Comparison of ENCODE assay signal across 8 mouse cellular contexts in the genomic region with DNA sequence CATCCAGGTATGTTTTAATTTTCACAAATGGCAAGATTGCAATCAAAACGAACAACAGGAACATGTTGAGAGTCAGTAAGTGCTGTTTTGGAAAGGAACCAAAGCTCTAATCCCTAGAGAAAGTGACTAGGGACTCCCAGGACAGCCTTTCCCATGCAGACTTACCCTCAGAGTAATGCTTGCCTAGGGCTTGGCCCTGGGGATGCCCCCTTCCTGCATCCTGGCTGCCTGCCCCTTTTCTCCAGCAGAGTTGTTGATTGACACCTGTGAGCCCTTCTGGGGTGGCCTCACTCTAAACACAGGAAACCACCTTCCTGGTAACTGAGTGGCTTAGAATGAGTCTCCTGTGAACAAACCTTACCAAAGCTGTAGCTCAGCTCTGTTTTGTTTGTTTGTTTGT. TPM values are rescaled to one million over a fixed set of nuclear protein-coding genes. Genes with fewer than 3 reads are reported as not detected.
DNase-seq lines count a peak whose midpoint lies in the region; ATAC-seq lines count a peak whose summit lies in the region.
"Had no signal": no experiment of that assay in that cellular context is flagged by ENCODE, and none has a peak within 500 bp of the region (broad histone marks: within the 10 kb centered on the region; RNA-seq: fewer than 3 reads in every experiment).

No protein-coding gene starts in this region.

- no peak overlapping the region for H3K4me3 ChIP-seq in heart, embryonic 14.5 days (ENCODE audit: control insufficient read depth in 1 of 2, insufficient read depth in 1 of 2, low read depth in 1 of 2, low read length in 2 of 2)
- H3K4me3 ChIP-seq in stomach, embryonic 14.5 days (ENCODE audit: low read depth, low read length): no peak overlapping the region

- peaks cover 9 to 46% of the 10 kb centered on the region in 2 experiments for H3K4me1 ChIP-seq in heart, embryonic 14.5 days (ENCODE audit: control insufficient read depth in 2 of 2, insufficient read depth in 2 of 2, low read length in 2 of 2)
- H3K4me1 ChIP-seq in stomach, embryonic 14.5 days (ENCODE audit: control insufficient read depth, insufficient read depth, low read length): peaks cover 30% of the 10 kb centered on the region

- no peak for ATAC-seq in heart, embryonic 14.5 days (ENCODE audit: insufficient number of reproducible peaks, insufficient read depth, low FRiP score, low read depth)
- no peak for ATAC-seq in stomach, embryonic 14.5 days (ENCODE audit: insufficient number of reproducible peaks, insufficient read depth, low FRiP score, low read depth)

- WGBS in heart, embryonic 14.5 days: 18% methylated on average over 1 of the region's 1 CpGs
- 47% methylated on average over 1 of the region's 1 CpGs for WGBS in stomach, embryonic 14.5 days

- no peaks in the 10 kb centered on the region for H3K9me3 ChIP-seq in heart, embryonic 14.5 days (ENCODE audit: control insufficient read depth, low read length)
- H3K9me3 ChIP-seq in stomach, embryonic 14.5 days (ENCODE audit: control insufficient read depth, low read depth, low read length): no peaks in the 10 kb centered on the region

- intact Hi-C loops in left cerebral cortex, postnatal 4 days (cut with DNase I): no loop called here

- peak; percentile 38 for DNase-seq in kidney, postnatal 14 days
- no peak for DNase-seq in kidney, adult 11 months
- DNase-seq in T-cell, adult 2 months (ENCODE audit: low spot score): peak; percentile 74
- no peak for DNase-seq in adrenal gland, adult 8-10 months
- DNase-seq in left cerebral cortex, postnatal 4 days: no peak
- DNase-seq: gastrocnemius, postnatal 36 days had no signal

- peak overlapping the region; percentile 14 to 86; a peak in 3 of 4 replicates for H3K27ac ChIP-seq in heart, embryonic 14.5 days (replicated peaks in 1 of 2; ENCODE audit: control insufficient read depth in 1 of 2, insufficient read depth in 1 of 2, low read depth in 2 of 2, low read length in 2 of 2)
- H3K27ac ChIP-seq in stomach, embryonic 14.5 days (ENCODE audit: low read length): peak overlapping the region; percentile 91

- no peaks in the 10 kb centered on the region for H3K36me3 ChIP-seq in heart, embryonic 14.5 days (ENCODE audit: control insufficient read depth, insufficient read depth, low read length)
- H3K36me3 ChIP-seq in stomach, embryonic 14.5 days (ENCODE audit: control insufficient read depth, insufficient read depth, low read length): no peaks in the 10 kb centered on the region

- H3K9ac ChIP-seq in heart, embryonic 14.5 days (ENCODE audit: low read length): no peak overlapping the region
- no peak overlapping the region for H3K9ac ChIP-seq in stomach, embryonic 14.5 days (replicated peaks; ENCODE audit: low read depth, low read length)

- no peak overlapping the region for H3K4me2 ChIP-seq in heart, embryonic 14.5 days (ENCODE audit: low read length)
- no peak overlapping the region for H3K4me2 ChIP-seq in stomach, embryonic 14.5 days (replicated peaks; ENCODE audit: low read depth, low read length)

- H3K27me3 ChIP-seq in heart, embryonic 14.5 days (ENCODE audit: control insufficient read depth, insufficient read depth, low read length): no peaks in the 10 kb centered on the region
- H3K27me3 ChIP-seq in stomach, embryonic 14.5 days (ENCODE audit: control insufficient read depth, insufficient read depth, low read length): no peaks in the 10 kb centered on the region

RNA-seq across cellular contexts. Expression of a gene that starts 58.2 kb away (rescaled TPM):
- 5.5 and 5.6 TPM in 2 replicates for polyA plus RNA-seq in heart, embryonic 14.5 days (2014; fragmentation: Nextera tagmentation; extraction: Ambion mirVana)
- polyA plus RNA-seq in stomach, embryonic 14.5 days (2014; fragmentation: Nextera tagmentation; extraction: Ambion mirVana): 10.4 and 10.9 TPM in 2 replicates
- 10 to 100 TPM; 64.4 to 99.3 (median 78.9) TPM for total RNA-seq in adrenal gland, adult 8-10 months (2022)
- total RNA-seq in left cerebral cortex, postnatal 4 days (2021): 10 to 100 TPM; 12.1 to 12.3 TPM

Comparison
In these comparisons a context has a peak if more than half of its experiments do, and no peak if none do; other contexts are left out.
1. DNase-seq: peak in kidney, postnatal 14 days (single experiment) and T-cell, adult 2 months (single experiment); none in kidney, adult 11 months (single experiment), adrenal gland, adult 8-10 months (single experiment) and left cerebral cortex, postnatal 4 days (single experiment).
2. RNA of a gene that starts 58.2 kb away (total RNA-seq): 64.4 to 99.3 TPM in adrenal gland, adult 8-10 months; 12.1 to 12.3 TPM in left cerebral cortex, postnatal 4 days; every median in the first group is over 4 times any median in the second.